ENCODE assay signal across 12 mouse cellular contexts in genomic region chr4:88196500-88196912, GRCm38 (mm10).
DNase-seq lines count a peak whose midpoint lies in the region; ATAC-seq and TF ChIP-seq lines count a peak whose summit lies in the region.
"Had no signal": no experiment of that assay in that cellular context is flagged by ENCODE, and none has a peak within 500 bp of the region (broad histone marks: within the 10 kb centered on the region; RNA-seq: fewer than 3 reads in every experiment).

No protein-coding gene starts in this region.

- H3K9ac ChIP-seq in intestine, embryonic 16.5 days (ENCODE audit: low read depth, low read length), result no peak overlapping the region
- H3K9ac ChIP-seq in intestine, postnatal 0 days (ENCODE audit: low read depth, low read length), result no peak overlapping the region
- no peak overlapping the region for H3K9ac ChIP-seq in midbrain, postnatal 0 days (replicated peaks; ENCODE audit: low read length, poor library complexity, severe bottlenecking)
- no peak overlapping the region for H3K9ac ChIP-seq in stomach, postnatal 0 days (ENCODE audit: low read length)
- H3K9ac ChIP-seq: limb, embryonic 15.5 days; stomach, embryonic 15.5 days had no signal

- no peak for TF ChIP-seq EP300 in stomach, postnatal 0 days (optimal IDR thresholded peaks at IDR 0.05)

- H3K27ac ChIP-seq in intestine, embryonic 16.5 days (ENCODE audit: low read length), result peak overlapping the region; percentile 65; the same call in 1 of the 2 replicates
- no peak overlapping the region for H3K27ac ChIP-seq in intestine, postnatal 0 days (ENCODE audit: low read depth, low read length)
- H3K27ac ChIP-seq in midbrain, postnatal 0 days (ENCODE audit: low read depth, low read length), result no peak overlapping the region
- no peak overlapping the region for H3K27ac ChIP-seq in midbrain, embryonic 10.5 days (replicated peaks)
- H3K27ac ChIP-seq in stomach, postnatal 0 days (replicated peaks), result peak overlapping the region; percentile 72
- H3K27ac ChIP-seq: limb, embryonic 15.5 days; stomach, embryonic 15.5 days had no signal

- no peaks in the 10 kb centered on the region for H3K27me3 ChIP-seq in intestine, embryonic 16.5 days (replicated peaks; ENCODE audit: control insufficient read depth, insufficient read depth, low read length)
- no peaks in the 10 kb centered on the region for H3K27me3 ChIP-seq in intestine, postnatal 0 days (replicated peaks; ENCODE audit: control insufficient read depth, insufficient read depth, low read length)
- no peaks in the 10 kb centered on the region for H3K27me3 ChIP-seq in midbrain, postnatal 0 days (ENCODE audit: insufficient read depth, low read length)
- no peaks in the 10 kb centered on the region for H3K27me3 ChIP-seq in midbrain, embryonic 10.5 days (ENCODE audit: low read depth, poor library complexity, severe bottlenecking)
- no peaks in the 10 kb centered on the region for H3K27me3 ChIP-seq in stomach, postnatal 0 days (ENCODE audit: control insufficient read depth, insufficient read depth, low read length)
- H3K27me3 ChIP-seq: limb, embryonic 15.5 days; stomach, embryonic 15.5 days had no signal

- peak; percentile 58 for DNase-seq in midbrain, postnatal 0 days (ENCODE audit: low spot score)
- no peak for DNase-seq in midbrain, embryonic 10.5 days (ENCODE audit: low spot score)
- DNase-seq in cerebellum, postnatal 14 days, result peak; percentile 57 to 79
- no peak for DNase-seq in stomach, postnatal 0 days (ENCODE audit: low spot score)
- DNase-seq in spleen, adult 18-20 months, result no peak
- DNase-seq in gastrocnemius, postnatal 10 days, result no peak
- DNase-seq: heart, postnatal 14 days; kidney, adult 9 months had no signal

- H3K9me3 ChIP-seq in intestine, embryonic 16.5 days (ENCODE audit: control insufficient read depth, low read length), result no peaks in the 10 kb centered on the region
- no peaks in the 10 kb centered on the region for H3K9me3 ChIP-seq in intestine, postnatal 0 days (ENCODE audit: control insufficient read depth)
- H3K9me3 ChIP-seq in midbrain, postnatal 0 days (ENCODE audit: low read length), result no peaks in the 10 kb centered on the region
- H3K9me3 ChIP-seq in midbrain, embryonic 10.5 days (replicated peaks), result no peaks in the 10 kb centered on the region
- H3K9me3 ChIP-seq in stomach, postnatal 0 days (ENCODE audit: control insufficient read depth, low read length), result no peaks in the 10 kb centered on the region
- H3K9me3 ChIP-seq: limb, embryonic 15.5 days; stomach, embryonic 15.5 days had no signal

- no peak for TF ChIP-seq CTCF in intestine, postnatal 0 days (IDR thresholded peaks at IDR 0.05; ENCODE audit: low read depth)
- TF ChIP-seq CTCF in midbrain, postnatal 0 days (IDR thresholded peaks at IDR 0.05), result no peak
- TF ChIP-seq CTCF in stomach, postnatal 0 days (IDR thresholded peaks at IDR 0.05; ENCODE audit: low read depth), result no peak

- ATAC-seq in intestine, embryonic 16.5 days, result no peak
- ATAC-seq in intestine, postnatal 0 days, result no peak
- no peak for ATAC-seq in midbrain, postnatal 0 days (ENCODE audit: low FRiP score)
- no peak for ATAC-seq in stomach, postnatal 0 days (ENCODE audit: low FRiP score, low TSS enrichment)

- H3K4me1 ChIP-seq in intestine, embryonic 16.5 days (ENCODE audit: control insufficient read depth, insufficient read depth, low read length), result 0 out of 2 replicates have a peak, but pooled peaks cover 4% of the 10 kb centered on the region
- no peaks in the 10 kb centered on the region for H3K4me1 ChIP-seq in intestine, postnatal 0 days (replicated peaks; ENCODE audit: control insufficient read depth, insufficient read depth, low read length)
- H3K4me1 ChIP-seq in midbrain, postnatal 0 days (ENCODE audit: insufficient read depth, low read length), result no peaks in the 10 kb centered on the region
- no peaks in the 10 kb centered on the region for H3K4me1 ChIP-seq in midbrain, embryonic 10.5 days
- H3K4me1 ChIP-seq in stomach, postnatal 0 days (replicated peaks; ENCODE audit: control insufficient read depth, insufficient read depth), result no peaks in the 10 kb centered on the region
- H3K4me1 ChIP-seq: limb, embryonic 15.5 days; stomach, embryonic 15.5 days had no signal

- 75% methylated on average over 4 of the region's 4 CpGs for WGBS in intestine, embryonic 16.5 days
- 71% methylated on average over 4 of the region's 4 CpGs for WGBS in intestine, postnatal 0 days
- WGBS in midbrain, postnatal 0 days, result 76% methylated on average over 4 of the region's 4 CpGs
- 89% methylated on average over 4 of the region's 4 CpGs for WGBS in midbrain, embryonic 10.5 days
- WGBS in stomach, postnatal 0 days, result 70% methylated on average over 4 of the region's 4 CpGs

- no peak overlapping the region for H3K4me3 ChIP-seq in intestine, embryonic 16.5 days (ENCODE audit: low read length)
- no peak overlapping the region for H3K4me3 ChIP-seq in intestine, postnatal 0 days (ENCODE audit: low read depth, low read length)
- no peak overlapping the region for H3K4me3 ChIP-seq in midbrain, postnatal 0 days (ENCODE audit: low read depth, low read length)
- no peak overlapping the region for H3K4me3 ChIP-seq in midbrain, embryonic 10.5 days
- H3K4me3 ChIP-seq in stomach, postnatal 0 days (ENCODE audit: low read depth, low read length), result no peak overlapping the region
- H3K4me3 ChIP-seq: limb, embryonic 15.5 days; stomach, embryonic 15.5 days had no signal

- no peaks in the 10 kb centered on the region for H3K36me3 ChIP-seq in intestine, embryonic 16.5 days (ENCODE audit: control insufficient read depth, insufficient read depth, low read length)
- H3K36me3 ChIP-seq in intestine, postnatal 0 days (ENCODE audit: control insufficient read depth, insufficient read depth), result no peaks in the 10 kb centered on the region
- H3K36me3 ChIP-seq in midbrain, postnatal 0 days (ENCODE audit: insufficient read depth, low read length), result no peaks in the 10 kb centered on the region
- no peaks in the 10 kb centered on the region for H3K36me3 ChIP-seq in midbrain, embryonic 10.5 days
- H3K36me3 ChIP-seq in stomach, postnatal 0 days (ENCODE audit: control insufficient read depth, insufficient read depth, low read length), result no peaks in the 10 kb centered on the region
- H3K36me3 ChIP-seq: limb, embryonic 15.5 days; stomach, embryonic 15.5 days had no signal

- no peak overlapping the region for H3K4me2 ChIP-seq in intestine, embryonic 16.5 days (ENCODE audit: low read depth, low read length)
- H3K4me2 ChIP-seq in intestine, postnatal 0 days (replicated peaks; ENCODE audit: low read depth), result no peak overlapping the region
- H3K4me2 ChIP-seq in midbrain, postnatal 0 days (ENCODE audit: low read depth, low read length, poor library complexity, severe bottlenecking), result no peak overlapping the region
- H3K4me2 ChIP-seq in stomach, postnatal 0 days (replicated peaks; ENCODE audit: low read depth), result no peak overlapping the region
- H3K4me2 ChIP-seq: limb, embryonic 15.5 days; stomach, embryonic 15.5 days had no signal

Comparison
In these comparisons a context has a peak if more than half of its experiments do, and no peak if none do; other contexts are left out.
1. H3K27ac ChIP-seq: peak in intestine, embryonic 16.5 days (single experiment) and stomach, postnatal 0 days (single experiment); none in intestine, postnatal 0 days (single experiment), midbrain, postnatal 0 days (single experiment) and midbrain, embryonic 10.5 days (single experiment).
2. DNase-seq: peak in midbrain, postnatal 0 days (single experiment) and cerebellum, postnatal 14 days (2 of 2); none in midbrain, embryonic 10.5 days (single experiment), stomach, postnatal 0 days (single experiment), spleen, adult 18-20 months (0 of 2) and gastrocnemius, postnatal 10 days (single experiment).